Mouse (Mus musculus): ENCODE data around the gene Pidd1.

The Pidd1 gene

DNA sequence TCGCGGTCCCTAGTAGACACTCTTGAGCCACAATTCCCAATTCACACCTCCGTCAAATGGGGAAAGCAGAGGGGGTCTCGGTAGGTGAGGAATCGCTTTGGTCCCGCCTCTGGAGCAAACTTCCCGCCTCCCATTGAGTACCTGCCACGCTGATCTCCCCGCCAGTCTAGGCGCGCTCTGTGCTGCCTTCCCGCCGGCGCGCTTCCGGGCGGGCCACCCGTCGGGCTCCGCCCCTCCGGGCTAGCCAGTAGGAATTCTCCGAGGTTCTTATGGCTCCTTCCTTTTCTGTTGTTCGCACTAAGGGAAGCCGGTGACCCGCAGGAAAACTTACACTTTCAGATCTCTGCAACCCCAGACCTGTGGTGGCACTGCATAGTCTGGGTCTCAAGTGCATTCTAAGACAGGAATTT lies at the start of gene Pidd1:
Gene Pidd1, minus strand, starts transcription at position 198 of the 410 bp plus-strand sequence.
- peak in 1 of 2 experiments; percentile 69 for DNase-seq (ENCODE audit: low spot score in 2 of 2)

DNA sequence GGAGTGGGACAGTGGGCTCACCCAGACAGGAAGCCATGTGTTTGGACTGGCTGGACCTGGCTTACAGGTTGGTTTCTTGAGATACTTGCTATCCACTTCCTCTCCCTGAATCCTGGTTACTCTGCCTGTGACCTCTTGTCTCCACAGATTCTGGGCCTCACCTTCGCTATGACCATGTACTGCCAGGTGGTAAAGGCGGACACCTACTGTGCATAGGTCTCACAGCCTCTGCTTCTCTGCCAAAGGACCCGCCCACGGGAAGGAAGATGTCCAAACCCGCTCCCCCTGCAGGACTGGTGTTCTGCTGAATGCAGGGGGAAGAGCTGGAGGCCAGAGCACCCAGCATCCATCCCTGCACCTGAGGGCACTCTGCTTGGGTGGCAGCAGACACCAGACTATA lies 48.9 kb upstream of the Pidd1 start:
- DNase-seq (ENCODE audit: low spot score in 2 of 2) = no peak

DNA sequence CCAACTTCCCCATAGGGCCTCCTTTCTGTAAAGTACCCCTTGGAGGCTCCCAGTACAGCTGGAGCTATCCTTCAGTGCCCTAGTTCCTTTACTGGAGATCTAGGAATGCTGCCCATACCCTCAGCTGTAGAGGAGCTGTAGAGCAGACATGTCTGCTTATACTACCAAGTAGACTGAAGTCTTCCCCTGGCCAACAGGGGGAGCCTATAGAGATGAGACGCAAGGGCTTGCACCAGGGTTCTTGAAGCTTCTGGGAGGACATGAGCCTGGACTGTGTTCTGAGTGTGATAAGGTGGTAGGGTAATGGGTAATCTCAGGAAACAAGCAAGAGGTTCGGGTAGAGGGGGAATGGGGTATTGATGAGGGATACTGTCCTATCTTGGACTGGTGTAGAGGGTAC lies 47.3 kb upstream of the Pidd1 start:
- DNase-seq (ENCODE audit: low spot score in 2 of 2) = no peak

DNA sequence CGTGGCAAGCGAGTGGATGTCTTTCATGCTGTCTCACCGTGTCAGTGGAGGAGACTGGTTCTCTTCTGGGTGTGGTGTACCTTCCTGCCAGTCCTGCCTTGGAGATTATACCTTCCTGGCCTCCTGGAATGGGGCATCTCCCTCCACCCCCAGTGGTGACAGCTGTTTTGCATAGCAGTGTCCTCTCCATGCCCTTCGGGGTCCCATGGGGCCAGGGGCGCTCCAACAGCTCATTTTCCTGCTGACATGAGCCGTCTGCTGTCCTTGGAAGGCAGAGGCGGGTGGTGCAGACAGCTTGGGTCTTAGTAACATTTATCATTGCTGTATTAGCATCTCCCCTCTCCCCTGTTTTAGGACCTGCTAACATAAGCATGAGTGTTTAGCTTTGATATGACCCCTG lies 43.3 kb upstream of the Pidd1 start:
- no peak for DNase-seq (ENCODE audit: low spot score in 2 of 2)

DNA sequence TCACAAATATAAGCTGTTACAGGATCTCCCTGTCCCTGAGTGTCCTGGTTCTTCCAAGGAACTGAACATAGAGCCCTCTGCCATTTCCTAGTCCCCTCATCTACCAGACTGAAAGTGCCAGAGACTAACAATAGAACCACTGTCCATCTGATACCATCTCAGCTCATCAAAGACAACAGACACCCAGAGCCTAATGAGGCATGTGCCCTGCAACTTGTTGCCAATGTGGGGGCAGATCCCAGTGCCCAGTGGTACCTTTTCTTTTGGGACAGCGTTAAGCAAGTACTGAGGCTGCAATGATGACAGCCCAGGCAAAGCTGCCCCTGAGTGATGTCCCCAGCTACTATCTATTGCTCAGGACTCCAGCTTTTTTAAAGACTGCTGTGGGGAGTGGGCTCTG lies 42.4 kb upstream of the Pidd1 start:
- no peak for DNase-seq (ENCODE audit: low spot score in 2 of 2)

DNA sequence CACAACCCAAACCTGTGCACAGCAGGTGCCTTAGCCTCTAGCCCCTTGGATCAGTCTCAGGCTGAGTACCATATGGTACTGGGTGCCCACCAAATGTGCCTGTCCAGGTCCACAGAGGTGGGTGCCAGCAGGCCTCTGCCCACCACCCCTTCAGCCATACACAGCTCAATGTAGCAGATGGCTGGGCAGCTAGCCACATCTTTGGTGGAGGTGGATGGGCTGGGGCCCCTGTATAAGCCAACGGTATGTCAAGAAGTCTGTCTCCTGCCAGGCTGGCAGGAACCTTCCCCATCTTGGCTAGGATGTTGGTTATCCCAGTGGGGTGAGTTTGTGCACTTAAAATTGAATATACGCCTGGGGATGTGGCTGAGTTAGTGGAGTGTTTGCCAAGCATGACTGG lies 41.8 kb upstream of the Pidd1 start:
- DNase-seq (ENCODE audit: low spot score in 2 of 2) = no peak

DNA sequence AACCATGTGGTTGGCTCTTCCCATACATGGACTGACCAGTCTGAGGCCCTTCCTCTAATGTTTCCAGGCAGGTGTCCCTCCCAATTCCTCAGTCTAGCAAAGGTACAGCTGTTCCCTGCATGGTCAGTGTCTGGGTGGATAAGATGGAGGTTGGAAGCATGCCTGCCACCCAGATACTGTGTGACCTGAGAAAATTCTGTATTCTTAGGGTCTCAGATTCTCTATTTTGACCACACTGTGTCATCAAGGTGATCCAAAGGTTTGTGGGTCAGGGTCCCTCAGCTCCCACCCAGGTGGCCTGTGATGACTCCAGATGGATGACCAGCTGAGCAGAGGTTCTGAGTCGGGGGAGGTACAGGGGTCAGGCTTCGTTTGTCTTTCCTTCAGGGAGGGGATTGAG lies 41.4 kb upstream of the Pidd1 start:
- DNase-seq (ENCODE audit: low spot score in 2 of 2) = no peak

DNA sequence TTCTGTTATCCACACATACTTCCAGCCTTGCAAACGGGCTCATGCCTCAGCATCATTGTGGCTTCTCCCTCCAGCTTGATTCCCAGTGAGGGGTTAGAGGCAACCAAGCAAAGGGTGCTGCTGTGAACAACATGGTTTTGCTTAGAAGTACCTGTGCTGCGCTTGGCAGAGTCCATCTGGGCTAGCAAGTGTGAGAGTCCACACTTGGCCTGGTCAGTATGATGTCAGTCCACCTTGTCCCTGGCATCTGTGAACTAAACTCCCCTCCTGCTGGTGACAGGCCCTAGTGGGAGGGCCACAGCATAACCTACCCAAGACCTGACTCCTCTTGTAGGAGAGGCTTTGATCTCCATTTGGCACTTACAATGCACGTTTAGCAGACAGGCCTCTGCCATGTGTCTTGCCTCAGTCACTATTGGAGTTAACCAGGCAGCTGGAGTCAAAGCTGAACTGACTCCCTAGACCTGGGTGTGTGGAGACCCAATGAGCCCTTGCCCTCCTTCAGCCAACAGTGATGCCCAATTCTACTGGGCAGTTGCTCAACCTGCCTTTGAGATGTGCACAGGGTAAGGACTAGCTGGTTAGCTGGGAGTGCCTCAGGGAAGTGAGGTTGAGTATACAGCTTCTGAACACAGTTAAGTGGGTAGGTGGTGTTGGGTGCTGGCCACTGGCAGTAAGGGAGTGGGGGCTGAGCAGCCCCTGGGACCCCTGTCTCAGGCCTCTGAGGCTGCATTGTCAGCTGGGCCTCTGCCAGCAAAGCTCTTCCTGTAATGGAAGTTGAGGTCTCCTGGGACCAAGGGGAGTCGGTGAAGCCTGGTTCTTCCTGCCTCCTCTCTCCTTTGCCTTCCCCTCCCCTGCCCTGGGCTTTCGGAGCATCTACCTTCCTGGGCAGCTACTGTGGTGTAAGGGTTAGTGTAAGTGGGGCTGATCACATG lies 40.6 kb upstream of the Pidd1 start:
- DNase-seq (ENCODE audit: low spot score in 2 of 2) = no peak

DNA sequence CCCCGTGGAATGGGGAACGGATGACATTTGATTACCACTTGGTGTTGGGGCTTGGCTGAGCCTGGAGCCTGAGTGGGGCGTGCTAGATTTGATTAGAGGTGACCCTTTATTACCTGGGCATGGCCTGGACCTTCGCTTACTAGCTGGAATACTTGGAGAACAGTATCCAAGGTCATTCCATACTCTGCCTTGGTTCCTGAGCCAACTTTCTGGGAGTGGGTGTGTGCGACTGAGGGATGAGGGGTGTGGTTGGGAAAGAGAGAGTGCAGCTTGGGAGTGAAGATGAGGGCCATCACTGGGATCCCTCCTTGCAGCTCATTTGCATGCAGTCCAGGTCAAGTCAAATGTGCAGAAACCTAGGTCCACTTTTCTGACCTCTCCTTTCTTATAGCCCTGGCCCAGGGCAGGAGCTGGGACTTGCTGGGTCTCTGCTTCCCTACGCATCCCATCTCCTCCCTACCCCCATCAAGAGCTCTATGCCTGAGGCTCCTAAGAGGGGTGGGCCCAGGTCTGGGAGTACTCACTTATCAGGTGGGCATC lies 39.4 kb upstream of the Pidd1 start:
- no peak for DNase-seq (ENCODE audit: low spot score in 2 of 2)

DNA sequence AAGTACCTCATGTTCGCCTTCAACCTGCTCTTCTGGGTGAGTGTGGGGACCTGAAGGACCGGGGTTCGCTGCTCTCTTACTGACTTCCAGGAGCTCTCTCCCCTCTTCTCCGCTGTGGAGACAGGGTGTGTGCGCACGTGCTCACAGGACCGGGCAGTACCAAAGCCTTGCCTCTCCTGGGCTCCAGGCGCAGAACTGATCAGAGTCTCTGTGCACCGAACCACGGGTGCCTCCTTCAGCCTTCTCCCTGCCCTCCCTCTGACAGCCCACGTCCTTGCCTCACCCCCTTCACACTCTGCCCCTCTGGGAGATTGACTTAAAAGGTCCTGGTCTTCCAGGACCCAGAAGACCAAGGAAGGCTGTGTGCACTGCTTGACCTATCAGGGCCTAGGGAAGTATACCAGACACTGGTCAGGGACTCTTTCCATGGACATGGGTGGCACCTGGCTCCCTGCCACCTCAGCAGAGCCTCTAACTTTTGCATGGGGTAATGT lies 38.8 kb upstream of the Pidd1 start:
- DNase-seq (ENCODE audit: low spot score in 2 of 2) = no peak

DNA sequence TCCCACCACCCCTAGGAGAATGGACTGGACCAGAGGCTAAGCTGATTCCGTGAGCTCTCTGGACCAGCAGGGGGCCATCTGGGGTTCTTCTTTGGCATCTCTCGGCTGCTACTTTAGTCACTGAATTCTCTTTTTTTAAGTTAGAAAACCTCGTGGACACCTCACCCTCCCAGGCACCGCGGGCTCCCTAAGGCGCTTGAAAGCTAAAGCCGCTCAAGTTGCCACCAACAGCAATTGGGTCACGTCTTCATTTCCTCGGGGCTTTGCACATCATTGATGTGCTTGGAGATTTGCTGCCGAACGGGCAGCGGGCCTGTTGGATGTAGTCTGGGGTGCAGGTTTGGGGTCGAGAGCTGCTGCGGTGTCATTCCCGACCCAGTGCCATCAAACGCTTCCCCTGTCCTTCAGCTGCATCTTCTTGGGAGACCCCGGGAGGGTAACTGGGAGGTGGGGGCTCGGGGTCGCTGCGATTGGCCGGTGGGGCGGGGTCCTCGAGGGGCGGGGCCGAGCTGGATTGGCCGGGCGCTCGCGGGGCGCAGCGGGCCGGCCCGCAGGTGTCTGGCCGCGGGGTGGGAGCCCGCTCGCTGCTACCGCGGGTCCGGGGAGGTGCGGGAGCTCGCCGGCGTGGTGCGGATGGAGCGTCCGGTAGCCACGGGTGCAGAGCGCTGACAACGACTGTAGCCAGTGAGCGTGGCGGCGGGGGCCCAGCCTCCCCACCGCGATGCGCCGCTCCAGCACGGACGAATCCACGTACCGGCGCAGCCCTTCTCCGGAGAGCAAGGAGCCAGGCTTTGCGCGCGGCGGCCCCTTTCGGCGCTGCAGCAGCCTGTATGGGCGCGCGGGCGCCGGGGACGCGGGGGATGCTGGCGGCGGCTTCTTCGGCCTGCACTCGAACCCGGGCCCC lies 37.9 kb upstream of the Pidd1 start:
- no peak for DNase-seq (ENCODE audit: low spot score in 2 of 2)

DNA sequence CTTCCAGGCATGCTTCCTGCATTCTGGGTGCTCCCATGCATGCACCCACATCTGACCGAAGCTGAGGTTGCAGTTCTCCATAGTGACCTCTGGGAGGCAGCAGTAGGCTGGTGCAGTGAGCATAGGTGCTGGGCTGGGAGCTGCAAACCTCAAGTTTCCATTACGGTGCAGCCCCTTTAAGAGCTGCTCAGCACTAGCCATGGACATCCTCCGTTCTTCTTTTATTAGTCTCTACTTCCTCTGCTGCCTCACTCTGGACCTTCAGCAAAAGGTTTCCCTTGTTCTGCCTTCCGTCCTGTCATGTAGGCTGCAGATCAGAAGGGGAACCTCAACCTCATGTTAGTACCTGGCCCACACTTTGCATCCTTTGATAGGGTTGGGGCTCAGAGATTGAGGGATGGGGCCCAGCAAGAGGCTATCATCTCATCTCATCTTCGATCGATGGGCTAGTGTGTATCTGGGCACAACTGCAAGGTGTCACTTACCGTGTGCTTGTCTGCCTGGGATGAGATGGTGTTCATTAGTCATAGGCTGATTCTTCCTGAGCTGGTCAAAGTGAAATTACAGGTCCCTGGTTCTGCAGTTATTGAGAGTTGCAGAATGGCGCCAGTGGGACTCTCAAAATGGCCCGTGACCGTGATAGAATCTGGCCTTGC lies 37.1 kb upstream of the Pidd1 start:
- no peak for DNase-seq (ENCODE audit: low spot score in 2 of 2)

DNA sequence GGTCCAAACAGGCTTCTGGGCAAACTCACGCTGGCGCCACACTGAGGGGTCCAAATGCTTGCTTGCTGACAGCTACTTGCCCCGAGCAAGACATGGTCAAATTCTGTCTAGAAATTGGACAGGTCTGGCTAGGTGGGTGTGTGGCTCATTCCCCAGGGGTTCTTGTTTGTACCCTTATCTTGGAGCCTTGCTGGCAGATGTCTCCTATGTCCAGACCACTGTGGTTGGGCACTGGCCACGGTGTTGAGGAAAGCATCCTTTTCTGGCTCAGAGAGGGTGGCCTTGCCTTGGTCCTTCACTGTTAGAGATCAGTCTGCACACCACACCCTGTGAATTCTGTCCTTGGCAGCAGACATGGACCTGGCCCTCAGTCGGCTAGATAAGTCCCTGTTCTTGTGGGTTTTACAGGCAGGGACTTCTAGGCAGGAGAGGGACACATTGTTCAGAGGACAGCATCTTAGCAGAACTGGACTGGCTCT lies 34.5 kb upstream of the Pidd1 start:
- no peak for DNase-seq (ENCODE audit: low spot score in 2 of 2)

DNA sequence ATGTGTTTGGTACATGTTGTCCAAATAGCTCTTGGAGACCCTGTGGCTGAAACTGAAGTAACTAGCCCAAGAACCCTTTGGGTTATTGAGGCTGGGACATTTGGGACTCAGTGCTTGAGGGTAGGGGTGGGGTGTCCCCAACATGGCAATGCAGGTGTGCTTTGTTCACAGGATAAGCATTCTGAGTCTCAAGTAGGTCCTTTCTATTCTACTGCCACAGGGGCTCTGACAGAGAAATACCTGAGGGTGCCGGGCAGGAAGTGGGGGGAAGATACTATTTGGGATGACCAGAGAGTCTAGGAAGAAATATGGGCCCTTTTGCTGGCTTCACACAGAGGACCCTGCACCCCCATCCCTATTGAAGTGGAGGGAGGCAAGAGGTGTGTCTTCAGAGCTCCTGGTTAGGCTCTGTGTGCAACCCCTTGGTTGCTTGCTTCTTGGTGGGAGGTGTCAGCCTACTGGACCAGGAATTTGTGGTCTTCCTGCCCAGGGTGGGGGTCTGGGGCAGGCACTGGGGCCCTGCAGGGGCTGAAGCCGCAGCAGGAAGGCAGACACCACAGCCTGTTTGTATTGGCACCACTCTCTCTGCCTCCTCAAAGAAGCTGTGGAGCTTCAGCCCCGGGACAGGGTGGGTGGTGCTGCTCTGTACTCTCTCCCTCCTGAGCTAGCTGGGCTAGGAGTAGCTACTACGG lies 33.9 kb upstream of the Pidd1 start:
- DNase-seq (ENCODE audit: low spot score in 2 of 2) = no peak

DNA sequence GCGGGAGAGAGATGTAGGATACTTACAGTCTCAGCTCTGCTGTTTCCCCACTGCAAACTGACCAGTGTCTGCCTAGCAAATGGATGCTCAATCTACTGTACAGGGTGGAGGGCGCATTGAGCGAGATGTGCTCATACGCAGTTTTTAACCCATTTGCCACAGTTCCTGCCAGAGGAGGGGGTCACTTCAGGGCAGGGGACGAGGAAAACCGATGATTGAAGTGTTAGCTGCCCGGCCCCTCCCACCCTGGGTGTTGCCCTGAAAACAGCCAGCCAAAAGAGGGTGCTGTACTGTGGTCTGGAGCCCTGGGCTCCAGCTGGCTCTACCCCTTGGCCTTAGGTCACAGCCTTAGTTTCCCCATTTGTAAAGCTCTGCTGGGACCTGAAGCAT lies 33.2 kb upstream of the Pidd1 start:
- DNase-seq (ENCODE audit: low spot score in 2 of 2) = no peak

DNA sequence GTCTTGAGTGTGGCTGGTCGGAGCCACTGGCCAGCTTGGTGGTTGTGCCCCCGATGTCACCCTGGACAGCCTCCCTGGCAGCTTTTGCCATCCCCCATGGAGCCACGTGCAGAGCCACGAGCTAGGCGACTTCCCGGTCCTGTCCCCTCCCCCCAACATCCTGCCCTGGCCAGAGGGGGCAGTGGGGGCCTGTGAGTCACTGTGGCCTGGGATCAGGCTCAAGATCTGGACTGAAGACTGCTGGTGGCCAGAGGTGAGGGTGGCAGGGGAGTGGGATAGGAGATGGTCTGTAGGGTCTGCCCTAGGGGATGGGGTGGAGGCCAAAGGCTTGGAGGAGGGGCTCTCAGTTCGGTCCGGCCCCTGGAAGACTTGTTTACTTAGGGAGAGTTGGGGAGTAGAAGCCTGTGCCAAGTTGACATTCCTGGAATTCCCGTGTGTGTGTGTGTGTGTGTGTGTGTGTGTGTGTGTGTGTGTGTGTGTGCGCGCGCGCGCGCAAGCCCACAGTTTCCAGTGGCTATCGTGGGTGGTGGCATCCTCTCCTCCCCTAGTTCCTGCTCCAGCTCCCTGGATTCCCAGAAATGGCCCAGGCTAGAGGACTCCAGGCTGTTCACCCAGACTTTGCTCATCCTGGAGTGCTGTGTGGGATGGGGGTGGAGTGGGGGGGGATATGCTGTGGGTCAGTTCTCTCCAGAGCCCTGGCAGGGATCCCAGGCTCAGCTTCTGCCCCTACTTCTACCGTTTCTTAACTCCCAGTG lies 32.6 kb upstream of the Pidd1 start:
- DNase-seq (ENCODE audit: low spot score in 2 of 2) = peak; percentile 82 to 86

DNA sequence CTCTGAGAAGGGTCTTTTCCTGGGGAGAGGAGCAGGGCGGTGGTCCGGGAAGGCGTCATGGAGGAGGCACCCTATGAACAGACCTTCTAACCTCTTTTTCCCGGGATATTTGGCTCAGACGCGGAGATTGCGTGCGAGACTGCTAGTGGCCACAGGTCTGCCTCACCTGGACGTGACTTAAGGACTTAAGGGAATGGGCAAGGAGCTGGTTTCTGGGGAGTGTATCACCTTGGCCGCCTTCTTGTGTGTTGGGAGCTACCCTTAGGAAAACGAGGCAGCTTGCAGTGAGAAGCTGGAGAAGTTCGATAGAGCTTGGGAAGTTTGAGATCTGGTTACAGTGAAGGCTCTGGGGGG lies 32.0 kb upstream of the Pidd1 start:
- DNase-seq (ENCODE audit: low spot score in 2 of 2) = no peak

DNA sequence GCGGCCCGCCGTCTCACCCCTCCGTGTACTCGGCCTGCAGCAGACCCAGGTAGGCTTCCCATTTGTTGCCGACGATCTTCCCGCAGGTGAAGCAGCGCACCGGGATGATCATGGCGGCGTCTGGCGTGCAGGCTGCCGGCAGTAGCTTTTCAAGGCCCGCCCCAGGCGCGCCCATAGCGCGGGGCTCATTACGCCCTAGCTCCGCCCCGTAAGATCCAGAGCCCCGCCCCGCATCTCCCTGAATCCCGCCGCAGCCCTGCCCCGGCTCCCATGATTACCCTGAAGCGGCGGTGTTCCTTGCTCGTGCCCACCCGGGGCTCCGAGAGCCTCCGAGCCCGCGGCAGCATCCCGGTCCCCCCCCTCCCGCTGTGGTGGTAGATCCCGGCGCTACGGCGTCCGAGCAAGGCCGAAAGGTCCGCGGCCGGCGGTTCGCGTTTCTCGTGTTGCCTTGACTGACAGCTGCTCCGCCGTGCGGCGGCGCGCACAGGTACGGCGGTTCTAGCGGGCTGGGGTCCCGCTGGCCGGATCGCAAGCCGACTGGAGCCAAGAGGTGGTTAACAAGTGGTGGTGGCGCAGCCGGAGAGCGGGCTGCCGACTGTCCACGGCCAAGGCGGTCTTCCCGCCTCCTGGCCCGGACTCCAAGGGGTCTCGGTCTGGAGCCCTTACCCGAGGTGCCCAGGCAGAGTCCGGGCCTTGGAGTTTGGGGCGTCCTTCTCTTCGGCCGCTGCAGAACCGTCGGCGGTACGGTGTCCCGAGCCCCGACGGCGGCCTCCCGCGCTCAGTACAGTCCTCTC lies 31.4 kb upstream of the Pidd1 start, which contains the start of the genes Polr2l and Tspan4:
Gene Polr2l, minus strand, starts transcription at position 122 of the 794 bp plus-strand sequence.
Gene Tspan4, plus strand, starts transcription at position 230 of the 794 bp plus-strand sequence.
- peak; percentile 80 to 83 for DNase-seq (ENCODE audit: low spot score in 2 of 2)

DNA sequence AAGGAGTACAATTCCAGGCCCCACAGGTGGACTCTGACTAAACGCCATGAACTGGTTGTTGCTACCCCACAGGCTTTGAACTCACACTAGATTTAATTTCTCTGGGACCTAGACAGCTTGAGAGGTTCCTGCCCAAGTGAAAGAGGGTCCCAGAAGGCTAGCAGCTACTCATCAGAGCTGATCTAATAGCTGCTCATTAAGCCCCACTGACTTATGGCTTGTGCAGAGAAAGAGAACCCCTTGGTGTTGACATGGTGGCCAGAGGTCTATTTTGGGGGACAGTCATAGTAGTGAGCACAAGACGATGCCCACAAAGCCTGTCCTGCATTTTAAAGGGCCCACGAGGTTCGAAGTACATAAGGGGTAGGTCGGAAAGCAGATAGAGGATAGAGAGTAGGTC lies 30.3 kb upstream of the Pidd1 start:
- DNase-seq (ENCODE audit: low spot score in 2 of 2) = no peak

Data from urinary bladder, postnatal 36 days (tissue).